In the genomic region with DNA sequence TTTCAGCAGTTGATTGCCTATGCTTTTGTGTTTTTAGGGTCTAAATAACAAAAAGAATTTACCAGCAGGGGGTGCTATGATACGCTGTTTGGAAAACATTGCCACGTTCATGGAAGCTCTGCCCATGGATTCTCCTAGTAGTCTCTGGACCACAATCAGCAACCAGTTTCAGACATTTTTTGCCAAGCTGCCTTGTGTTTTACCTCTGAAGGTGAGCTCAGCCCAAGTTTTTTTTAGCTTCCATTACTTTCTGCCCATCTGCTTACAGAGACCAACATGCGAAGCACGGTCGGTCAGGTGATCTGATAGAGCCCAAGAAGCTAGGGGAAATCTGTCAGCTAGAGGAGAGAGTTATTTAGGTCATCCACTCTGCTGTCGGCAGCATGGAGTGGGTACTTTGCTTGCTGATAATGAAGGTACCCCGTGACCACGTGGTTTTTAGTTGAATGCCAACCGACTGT, we compare ENCODE assay signal across 9 mouse cellular contexts.
DNase-seq lines count a peak whose midpoint lies in the region; ATAC-seq lines count a peak whose summit lies in the region.
"Had no signal": no experiment of that assay in that cellular context is flagged by ENCODE, and none has a peak within 500 bp of the region (broad histone marks: within the 10 kb centered on the region; RNA-seq: fewer than 3 reads in every experiment).

No protein-coding gene starts in this region.

- no peak overlapping the region for H3K9ac ChIP-seq in embryonic facial prominence, embryonic 11.5 days (replicated peaks; ENCODE audit: low read length)
- H3K9ac ChIP-seq: stomach, embryonic 15.5 days had no signal

- DNase-seq in heart, adult 11 months: peak; percentile 78
- no peak for DNase-seq in heart, postnatal 25 days (ENCODE audit: low spot score)
- peak; percentile 77 for DNase-seq in 3T3-L1 (ENCODE audit: low read depth, low spot score)
- peak; percentile 92 for DNase-seq in embryonic facial prominence, embryonic 11.5 days (ENCODE audit: low spot score)
- DNase-seq in hindlimb bud, embryonic 11.5 days (ENCODE audit: extremely low spot score, low read depth, low spot score): peak; percentile 74

- H3K9me3 ChIP-seq in embryonic facial prominence, embryonic 11.5 days (replicated peaks; ENCODE audit: control insufficient read depth, low read length): no peaks in the 10 kb centered on the region
- H3K9me3 ChIP-seq: stomach, embryonic 15.5 days had no signal

- no peaks in the 10 kb centered on the region for H3K36me3 ChIP-seq in embryonic facial prominence, embryonic 11.5 days (replicated peaks; ENCODE audit: control insufficient read depth, insufficient read depth, low read depth, low read length)
- H3K36me3 ChIP-seq: stomach, embryonic 15.5 days had no signal

- H3K4me1 ChIP-seq in embryonic facial prominence, embryonic 11.5 days (ENCODE audit: control insufficient read depth, insufficient read depth, low read length): no peaks in the 10 kb centered on the region
- H3K4me1 ChIP-seq: stomach, embryonic 15.5 days had no signal

- no peak overlapping the region for H3K4me2 ChIP-seq in embryonic facial prominence, embryonic 11.5 days (ENCODE audit: low read depth, low read length)
- H3K4me2 ChIP-seq: stomach, embryonic 15.5 days had no signal

- H3K27me3 ChIP-seq in embryonic facial prominence, embryonic 11.5 days (ENCODE audit: control insufficient read depth, insufficient read depth, low read length): no peaks in the 10 kb centered on the region
- H3K27me3 ChIP-seq: stomach, embryonic 15.5 days had no signal

- WGBS in embryonic facial prominence, embryonic 11.5 days: 65% methylated on average over 9 of the region's 9 CpGs

- H3K4me3 ChIP-seq in embryonic facial prominence, embryonic 11.5 days (ENCODE audit: low read depth, low read length): no peak overlapping the region
- H3K4me3 ChIP-seq: stomach, embryonic 15.5 days had no signal

- no peak overlapping the region for H3K27ac ChIP-seq in embryonic facial prominence, embryonic 11.5 days (replicated peaks; ENCODE audit: low read depth, low read length)
- H3K27ac ChIP-seq: stomach, embryonic 15.5 days had no signal

- peak; percentile 70 for ATAC-seq in activated CD4-positive, CD25-positive, alpha-beta regulatory T cell, adult 4 months
- ATAC-seq in embryonic facial prominence, embryonic 11.5 days (replicated peaks; ENCODE audit: insufficient number of reproducible peaks, low FRiP score, low TSS enrichment, low read depth): no peak
- ATAC-seq in megakaryocyte progenitor cell, adult 5-6 weeks (replicated peaks; ENCODE audit: poor library complexity): peak; percentile 81
- no peak for ATAC-seq in erythroid progenitor cell, adult 5-6 weeks (replicated peaks; ENCODE audit: low FRiP score, poor library complexity, severe bottlenecking)

- intact Hi-C loops in heart, postnatal 25 days (cut with DNase I): loop anchor here (1.0 to 5.0 kb wide), 2 partner anchors 159 to 230 kb away; no protein-coding TSS in a partner anchor

Comparison
In these comparisons a context has a peak if more than half of its experiments do, and no peak if none do; other contexts are left out.
1. ATAC-seq: peak in activated CD4-positive, CD25-positive, alpha-beta regulatory T cell, adult 4 months (single experiment) and megakaryocyte progenitor cell, adult 5-6 weeks (single experiment); none in embryonic facial prominence, embryonic 11.5 days (single experiment) and erythroid progenitor cell, adult 5-6 weeks (single experiment).